Mouse (Mus musculus) activated CD4-positive, CD25-positive, alpha-beta regulatory T cell, adult 4 months (primary cell): ENCODE measurements around the gene Necab2. TPM values are rescaled to one million over a fixed set of nuclear protein-coding genes. Genes with fewer than 3 reads are reported as not detected.

Source experiments
- ATAC-seq: one replicate; pipeline ENCODE4 v1.8.0; 2017
- polyA plus RNA-seq, 2 experiments: library from polyadenylated mRNA; unstranded; fragments of 100-300 nt; shearing (Covaris generic); gene quantifications; one replicate each; pipeline ENCODE4 v1.2.1; 2017

The Necab2 gene
- not detected for polyA plus RNA-seq

DNA sequence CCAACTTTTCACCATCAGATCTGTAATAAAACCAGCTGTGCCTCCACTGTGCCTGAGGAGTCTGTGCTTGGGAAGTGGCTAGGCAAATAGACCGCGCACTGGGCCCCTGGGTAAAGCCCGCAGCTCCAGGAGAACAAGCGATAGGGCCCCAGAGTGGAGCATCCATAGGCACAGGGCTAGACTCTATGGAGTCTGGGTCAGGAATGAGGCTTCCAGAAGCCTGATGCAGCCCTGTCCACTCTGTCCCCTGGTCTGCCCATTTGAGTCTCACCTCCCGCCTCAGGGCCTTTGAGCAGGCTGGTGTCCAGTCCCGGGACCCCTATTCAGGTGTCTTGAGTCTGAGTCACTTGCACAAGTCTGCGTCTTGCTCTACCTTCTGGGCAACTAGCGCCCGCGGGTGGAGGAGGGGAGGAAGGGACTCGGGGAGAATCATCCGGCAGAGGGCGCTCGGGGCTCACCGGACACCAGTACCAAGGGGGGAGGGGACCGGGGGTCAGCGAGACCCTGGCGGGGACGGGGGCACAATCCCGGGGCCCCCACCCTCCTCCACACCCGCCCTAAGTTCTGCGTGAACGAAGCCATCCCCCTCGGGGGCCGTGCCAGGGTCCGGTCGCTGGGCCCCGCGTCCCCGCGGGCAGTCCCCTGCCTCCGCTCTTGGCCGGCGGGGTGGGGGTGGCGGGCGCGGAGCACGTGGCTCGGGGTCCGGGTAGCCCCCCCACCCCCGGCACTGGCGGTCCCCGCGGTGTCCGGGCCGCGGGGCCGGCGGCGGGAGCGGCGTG, at the start of gene Necab2:
Gene Necab2 (plus strand): TSS at position 509 of the 779 bp plus-strand sequence.
- no peak for ATAC-seq

DNA sequence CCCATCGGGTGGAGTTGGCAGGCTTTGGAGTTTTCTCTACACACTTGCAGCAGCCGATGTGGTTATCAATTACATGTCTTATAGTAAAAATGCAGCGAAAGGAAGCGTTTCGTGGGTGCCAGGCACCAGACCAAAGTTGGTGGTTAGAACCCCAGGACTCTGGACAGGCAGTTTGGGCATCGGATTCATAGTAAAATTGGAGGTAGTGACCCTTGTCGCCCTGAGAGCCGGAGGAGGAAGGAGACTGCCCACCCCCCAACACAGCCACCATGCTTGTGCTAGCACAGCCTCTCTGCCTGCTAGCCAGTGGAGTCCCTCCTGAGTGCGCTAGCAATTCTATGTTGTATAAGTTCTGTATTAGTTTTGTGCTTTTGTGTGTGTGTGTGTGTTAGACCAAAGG, 48.0 kb upstream of the Necab2 start:
- no peak for ATAC-seq

DNA sequence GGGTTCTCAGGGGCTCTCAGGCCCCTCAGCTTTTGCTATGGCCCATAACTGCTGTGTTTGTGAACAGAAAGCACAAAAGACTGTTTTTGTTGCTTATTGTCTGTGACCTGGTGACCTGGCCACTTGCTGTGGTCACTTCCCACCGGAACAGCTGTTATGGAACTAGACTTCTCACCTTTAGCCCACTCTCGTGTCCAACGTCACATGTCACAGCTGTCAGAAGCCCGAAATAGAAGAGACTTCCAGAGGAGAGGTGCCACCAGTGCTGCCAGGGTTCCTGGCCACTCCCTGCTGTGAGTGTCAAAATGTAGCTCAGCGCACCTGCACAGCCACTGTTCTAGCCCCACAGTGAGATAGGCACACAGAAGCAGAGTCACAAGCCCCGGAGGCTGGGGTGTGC, 47.3 kb upstream of the Necab2 start:
- no peak for ATAC-seq

DNA sequence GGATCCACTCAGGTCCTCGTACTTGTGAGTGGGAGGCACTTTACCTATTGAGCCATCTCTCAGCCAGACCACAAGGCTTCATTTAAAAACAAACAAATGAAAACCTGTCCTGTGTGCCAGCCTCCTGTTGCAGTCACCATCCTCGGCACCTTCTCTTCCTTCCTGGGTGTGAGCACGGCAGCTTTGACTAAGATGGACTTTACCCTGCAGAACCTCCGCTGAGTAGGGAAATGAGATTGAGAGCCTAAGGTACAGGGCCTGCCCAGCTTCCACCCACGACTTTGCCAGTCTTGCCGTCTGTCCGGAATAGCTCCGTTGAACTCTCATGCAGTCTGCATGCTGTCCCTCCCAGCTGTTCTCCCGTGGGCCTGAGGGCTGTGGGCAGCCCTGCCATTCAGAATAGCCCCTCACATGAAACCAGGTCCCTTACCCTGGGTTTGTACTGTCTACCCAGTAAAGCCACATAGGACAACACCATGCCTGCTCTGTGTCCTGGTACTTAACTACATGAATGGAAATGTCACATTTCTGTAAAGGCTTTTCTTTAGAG, 46.3 kb upstream of the Necab2 start:
- no peak for ATAC-seq

DNA sequence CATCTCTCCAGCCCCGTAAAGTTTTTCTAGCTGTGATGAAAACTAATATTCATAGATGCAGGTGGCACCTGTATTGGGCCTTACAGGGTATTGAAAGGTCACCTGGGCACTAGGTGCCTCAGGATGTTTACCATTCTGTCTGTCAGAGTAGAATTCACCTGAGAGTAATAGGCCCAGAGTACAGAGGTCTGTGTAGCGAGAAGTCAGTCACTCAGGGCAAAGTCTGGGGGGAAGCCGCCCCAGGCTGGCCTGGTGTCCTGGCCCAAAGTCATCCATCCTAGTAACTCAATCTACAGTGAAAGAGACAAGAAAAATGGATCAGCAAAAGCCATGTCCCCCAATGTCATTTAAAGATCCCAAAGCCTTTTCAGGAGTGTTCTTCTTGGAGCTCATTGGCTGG, 45.6 kb upstream of the Necab2 start:
- ATAC-seq, result no peak

DNA sequence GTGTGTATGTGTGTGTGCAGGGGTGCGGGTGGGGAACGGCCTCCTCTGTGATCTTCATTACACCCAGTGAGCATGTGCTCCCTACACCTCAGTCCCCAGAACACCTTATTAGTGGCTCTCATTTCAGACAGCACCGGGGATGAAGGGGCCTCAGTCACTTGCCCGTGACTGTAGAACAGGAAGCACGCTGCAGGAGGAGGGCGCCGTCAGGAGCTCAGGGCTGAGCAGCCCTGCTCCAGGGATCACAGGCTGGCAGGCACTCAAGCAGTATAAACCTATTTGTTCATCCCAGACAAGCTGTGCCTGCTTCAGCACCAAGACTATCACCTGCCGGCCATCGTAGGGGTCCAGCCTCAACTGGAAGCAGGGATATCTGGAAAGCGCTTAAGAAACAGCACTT, 42.6 kb upstream of the Necab2 start:
- ATAC-seq, result no peak

DNA sequence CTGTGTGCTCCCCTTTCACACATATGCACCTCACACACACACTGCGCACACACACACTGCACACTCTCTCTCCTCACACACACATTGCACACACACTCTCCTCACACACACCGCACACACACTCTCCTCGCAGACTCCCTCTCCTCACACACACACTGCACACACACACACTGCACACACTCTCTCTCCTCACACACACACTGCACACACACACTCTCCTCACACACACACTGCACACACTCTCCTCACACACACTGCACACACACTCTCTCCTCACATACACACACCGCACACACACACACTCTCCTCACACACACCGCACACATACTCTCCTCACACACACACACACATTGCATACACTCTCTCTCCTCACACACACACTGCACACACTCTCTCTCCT, 41.9 kb upstream of the Necab2 start:
- no peak for ATAC-seq

DNA sequence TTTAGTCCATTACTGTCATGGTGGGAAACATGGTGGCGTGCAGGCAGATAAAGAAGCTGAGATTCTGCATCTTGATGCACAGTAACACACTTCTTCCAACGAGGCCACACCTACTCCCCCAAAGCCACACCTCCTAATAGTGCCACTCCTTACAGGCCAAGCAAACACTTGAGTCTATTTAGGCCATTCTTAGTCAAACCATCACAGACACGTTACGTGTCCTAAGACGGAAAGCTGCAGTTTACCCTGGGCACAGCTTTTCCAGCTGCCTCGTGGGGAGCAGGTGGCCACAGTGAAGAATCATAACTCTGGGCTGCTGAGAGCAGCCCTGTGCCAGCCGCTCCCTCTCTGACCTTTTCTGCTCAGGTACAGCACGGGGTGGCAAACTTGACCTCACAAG, 38.2 kb upstream of the Necab2 start:
- no peak for ATAC-seq

DNA sequence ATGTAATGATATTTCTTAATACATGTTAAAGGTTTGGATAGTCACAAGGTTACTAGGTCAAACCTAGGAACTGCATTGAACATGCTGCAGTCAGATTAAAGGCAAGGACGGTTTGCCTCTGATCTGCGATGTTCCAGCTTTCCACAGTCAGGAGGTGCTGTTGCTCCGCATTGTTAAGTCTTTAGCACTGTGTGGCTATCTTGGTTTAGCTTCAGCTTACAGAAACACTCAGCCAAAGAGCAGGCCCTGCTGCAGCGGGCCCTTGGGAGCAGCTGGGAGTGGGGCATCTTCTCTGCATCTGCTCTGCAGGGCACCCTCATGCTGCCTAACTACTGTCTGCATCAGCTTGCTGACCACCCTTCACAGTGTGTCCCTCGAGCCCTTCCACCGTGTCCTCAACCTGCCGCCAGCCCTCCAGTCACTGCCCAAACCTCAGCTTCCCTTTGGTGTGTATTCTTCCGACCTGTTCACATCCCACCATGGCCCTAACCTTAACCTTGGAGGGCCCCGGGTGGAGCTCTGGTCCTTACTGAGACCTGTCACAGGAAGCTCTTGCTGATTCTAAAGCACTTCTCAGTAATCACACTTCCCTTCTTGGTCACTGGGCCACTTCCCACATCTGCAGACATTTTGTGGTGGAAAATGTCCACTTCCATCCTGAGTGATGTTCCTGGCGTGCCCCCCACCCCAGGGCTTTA, 34.3 kb upstream of the Necab2 start:
- peak; percentile 10 for ATAC-seq

DNA sequence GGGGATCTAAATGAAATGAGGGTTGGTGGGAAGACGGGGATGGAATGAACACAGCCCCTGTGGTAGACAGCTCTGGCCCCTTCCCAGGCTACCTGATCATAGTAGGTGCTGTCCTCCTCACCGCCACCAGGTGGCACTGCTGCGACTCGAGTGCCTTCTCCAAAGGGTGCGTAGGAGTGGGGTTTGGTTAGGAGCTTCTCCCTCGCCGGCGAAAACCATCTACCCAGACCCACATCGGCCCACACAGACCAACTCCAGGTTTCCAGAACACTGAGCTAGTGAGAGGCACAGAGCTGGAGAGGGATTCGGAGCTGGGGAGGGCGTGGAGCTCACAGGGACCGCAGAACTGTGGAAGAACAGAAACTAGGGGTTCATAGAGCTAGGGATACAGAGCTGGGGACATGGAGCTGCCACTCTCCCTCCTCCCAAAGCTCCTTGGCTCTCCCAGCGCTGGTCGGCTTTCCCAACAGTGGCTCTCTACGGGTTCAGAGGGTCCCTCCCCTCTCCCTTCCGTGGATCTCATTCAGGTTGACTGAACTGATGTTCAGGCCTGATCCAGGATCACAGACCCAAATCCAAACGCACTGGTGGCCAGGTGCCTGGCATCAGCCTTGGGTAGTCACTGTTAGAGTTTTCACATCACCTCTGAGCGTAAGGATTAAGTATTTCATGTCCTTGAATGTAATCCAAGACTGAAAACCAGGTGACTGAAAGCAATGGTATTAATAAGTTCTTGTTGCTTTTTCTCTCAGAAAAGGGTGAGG, 33.6 kb upstream of the Necab2 start:
- peak; percentile 84 for ATAC-seq

DNA sequence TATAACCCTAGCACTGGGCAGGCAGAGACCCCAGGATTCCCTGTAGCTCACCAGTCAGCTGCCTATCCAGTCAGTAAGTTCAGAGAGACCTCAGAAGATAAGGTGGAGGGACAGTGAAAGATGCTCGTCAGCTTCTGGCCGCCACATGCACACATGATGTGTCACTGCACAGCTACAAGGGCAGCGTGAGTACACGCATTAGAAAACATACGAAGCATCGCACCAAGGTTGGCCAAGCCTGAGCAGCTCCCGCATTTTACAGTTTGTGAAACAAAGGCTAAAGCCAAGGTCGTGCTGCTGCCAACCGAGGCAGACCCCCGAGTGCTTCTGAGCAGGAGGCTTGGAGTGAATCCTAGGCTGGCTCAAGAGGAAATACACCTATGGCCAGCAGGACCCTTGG, 32.9 kb upstream of the Necab2 start:
- ATAC-seq, result no peak

DNA sequence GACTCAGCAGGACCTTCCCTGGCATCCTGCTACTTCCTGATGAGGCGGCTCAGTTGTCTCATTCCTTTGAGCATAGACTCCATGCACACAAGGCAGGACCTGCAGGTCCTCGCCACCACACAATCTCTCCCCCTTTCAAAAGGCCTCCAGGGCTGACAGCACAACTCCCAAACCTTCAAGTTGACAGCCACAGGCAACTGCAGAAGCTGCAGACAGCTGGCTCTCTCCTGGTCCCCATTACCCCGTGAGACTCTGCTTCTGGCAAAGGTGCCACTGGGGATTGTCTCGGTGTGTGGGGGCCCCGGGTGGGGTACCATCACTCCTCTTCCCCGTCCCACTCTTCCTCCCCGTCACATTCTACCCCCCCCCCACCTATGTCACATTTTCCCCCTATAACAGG, 26.2 kb upstream of the Necab2 start:
- ATAC-seq, result no peak

DNA sequence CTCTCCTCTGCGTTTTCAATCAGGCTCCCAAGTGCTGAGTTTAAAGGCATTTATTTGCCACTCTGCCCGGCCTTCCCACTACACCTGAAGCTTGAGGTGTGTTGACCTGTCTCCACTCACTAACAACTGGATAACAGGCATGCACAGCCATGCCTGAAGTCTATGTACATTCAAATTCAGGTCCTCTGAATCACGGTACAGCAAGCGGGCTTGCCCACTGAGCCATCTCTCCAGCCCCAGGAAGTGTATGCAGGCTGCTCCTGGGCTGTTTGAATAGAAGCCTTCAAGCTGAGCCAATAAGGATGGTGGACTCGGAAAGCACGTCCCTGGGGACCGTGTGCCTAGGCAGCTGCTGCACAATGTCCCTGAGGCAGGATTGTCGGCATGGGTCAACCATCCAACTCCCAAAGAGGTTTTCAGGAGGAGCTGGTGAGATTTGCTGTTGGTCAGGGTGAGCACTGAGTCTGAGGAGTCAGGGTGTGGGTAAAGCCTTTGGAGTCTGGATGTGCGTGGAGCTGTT, 24.9 kb upstream of the Necab2 start:
- no peak for ATAC-seq

DNA sequence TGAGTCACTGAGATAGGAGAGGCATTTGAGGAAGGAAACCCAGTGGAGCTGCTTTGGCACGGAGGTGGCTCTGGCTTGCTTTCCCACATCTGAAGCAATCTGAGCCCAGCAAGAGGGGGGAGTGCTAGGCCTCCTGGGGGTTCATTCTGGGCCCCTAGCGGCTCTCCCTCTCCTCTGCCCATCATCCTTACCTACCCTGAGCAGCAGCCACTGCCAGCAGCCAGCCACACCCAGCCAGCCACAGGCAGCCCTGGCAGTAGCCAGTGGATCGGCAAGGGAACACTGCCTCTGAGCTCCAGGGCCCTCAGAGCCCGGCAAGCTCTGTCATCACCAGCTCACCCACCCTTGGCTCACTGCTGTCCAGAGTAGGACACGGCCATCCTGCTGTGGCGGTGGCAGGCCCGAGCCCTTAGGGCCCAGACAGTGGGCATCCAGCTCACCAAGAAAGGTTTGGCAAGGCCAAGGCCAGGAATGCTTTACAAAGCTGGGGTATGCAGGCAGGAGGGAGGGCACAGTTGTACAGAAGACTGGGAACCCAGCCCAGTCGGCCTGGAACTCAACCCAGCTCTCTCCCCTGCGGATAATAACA, 24.3 kb upstream of the Necab2 start:
- no peak for ATAC-seq

DNA sequence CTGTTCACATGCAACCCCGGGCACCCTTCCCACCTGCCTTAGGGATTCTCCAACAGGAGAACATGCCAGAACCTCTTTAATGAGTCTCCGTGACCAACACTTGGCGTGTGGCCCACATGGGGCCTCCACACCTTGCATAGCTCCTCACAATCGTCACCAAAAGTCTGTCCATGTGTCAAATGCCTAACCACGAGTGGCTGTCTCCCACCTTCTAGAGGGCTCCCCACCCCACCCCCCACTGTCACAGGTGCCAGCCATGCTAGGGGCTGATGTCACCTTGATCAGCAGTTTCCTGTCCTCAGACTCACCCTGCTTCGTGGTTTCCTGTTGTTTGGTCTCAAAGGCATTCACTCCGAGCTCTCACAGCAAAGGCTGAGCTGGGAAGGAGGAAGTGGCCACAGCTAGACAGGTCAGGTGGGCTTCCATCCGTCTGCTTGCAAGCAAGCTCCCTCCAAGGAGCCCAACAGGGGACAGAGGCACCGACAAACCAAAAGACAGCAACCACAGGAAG, 22.8 kb upstream of the Necab2 start:
- ATAC-seq, result peak; percentile 94

DNA sequence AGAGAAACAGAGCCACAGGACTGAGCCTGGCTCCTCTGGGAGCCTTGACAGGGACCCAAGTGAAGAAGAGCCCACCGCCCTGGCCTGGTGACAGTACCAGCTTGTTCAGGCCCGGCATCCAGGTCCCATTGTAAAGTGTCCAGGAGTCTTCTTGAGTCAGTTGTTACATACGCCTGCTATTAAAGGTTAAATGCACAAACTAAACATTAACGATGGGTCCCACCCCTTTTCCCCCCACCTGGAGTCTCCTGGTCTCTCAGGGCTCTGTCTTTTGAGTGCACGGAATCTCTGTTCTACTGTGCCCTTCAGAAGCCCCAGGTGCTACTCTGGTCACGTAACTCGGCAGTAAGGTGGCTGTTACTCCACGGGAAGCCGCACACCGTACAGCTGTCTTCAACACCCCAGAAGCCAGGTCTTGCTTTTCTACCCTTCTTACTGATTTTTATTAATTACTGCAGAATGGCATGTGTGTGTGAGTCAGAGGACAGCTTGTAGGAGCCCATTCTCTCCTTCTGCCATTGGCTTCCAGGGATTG, 22.3 kb upstream of the Necab2 start:
- ATAC-seq, result no peak

DNA sequence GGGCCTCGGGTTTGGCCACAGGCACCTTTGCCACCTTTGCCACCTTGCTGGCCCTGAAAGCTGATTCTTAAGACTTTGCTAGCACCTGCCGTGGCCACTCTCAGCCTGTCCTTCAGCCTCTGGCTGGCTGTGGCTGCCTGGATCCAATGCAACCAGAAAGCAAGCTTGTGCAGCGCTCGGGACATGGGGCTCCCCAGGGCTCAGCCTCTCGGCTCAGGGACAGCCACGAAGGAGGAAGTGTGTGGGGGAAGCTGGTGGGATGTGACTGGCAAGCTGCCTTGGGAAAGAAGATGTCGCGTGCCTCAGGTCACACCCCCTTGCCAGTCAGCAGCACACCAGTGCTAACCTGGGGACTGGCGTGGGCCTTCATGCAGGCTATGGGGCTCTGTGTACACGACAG, 21.8 kb upstream of the Necab2 start:
- ATAC-seq, result no peak

DNA sequence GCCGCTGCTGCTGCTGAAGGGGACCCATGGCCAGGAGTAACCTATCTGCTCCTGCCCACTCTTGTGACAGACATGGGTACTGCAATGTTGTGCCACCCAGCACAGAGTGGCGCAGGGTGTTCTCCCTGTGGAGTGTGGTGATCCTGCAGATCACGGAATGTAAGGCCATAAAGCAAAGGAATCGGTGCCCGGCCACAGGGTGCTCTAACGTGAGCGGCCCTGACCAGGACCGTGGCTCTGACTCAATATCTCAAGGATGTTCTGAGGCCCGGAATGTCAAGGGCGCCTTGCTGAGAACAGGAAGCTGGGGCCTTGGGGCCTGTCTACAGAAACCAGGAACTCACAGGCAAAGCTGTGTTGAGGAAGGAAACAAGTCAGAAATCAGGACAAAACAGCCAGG, 21.0 kb upstream of the Necab2 start:
- no peak for ATAC-seq

DNA sequence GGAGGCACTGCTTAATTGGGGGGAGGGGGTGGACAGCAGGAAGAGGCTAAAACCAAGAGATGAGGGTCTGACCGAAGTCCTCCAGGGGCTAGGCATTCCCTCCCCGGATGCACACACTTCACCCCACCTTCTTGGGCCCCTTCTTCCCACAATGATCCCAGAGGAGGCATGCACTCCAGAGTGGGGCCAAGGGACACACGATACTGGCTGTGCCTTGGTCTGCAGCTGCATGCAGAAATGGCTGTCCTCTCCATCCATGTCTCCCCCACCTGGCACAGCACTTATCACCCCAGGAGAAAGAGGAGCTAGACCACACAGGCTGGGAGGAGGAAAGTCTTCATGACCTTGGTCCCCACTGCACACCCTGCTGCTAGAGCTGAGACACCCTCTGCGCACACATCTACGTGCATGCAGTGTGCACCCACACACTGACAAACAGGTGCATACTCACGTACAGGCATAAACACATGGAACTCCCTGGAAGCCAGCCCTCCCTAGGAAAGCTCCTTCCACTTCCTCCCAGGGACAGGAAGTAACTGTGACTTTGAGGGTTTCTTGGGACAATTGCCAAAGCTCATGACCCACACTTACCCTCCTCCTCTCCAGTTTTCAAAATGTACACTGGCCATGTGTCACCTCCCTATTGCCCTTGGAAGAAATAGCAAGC, 20.3 kb upstream of the Necab2 start:
- no peak for ATAC-seq

DNA sequence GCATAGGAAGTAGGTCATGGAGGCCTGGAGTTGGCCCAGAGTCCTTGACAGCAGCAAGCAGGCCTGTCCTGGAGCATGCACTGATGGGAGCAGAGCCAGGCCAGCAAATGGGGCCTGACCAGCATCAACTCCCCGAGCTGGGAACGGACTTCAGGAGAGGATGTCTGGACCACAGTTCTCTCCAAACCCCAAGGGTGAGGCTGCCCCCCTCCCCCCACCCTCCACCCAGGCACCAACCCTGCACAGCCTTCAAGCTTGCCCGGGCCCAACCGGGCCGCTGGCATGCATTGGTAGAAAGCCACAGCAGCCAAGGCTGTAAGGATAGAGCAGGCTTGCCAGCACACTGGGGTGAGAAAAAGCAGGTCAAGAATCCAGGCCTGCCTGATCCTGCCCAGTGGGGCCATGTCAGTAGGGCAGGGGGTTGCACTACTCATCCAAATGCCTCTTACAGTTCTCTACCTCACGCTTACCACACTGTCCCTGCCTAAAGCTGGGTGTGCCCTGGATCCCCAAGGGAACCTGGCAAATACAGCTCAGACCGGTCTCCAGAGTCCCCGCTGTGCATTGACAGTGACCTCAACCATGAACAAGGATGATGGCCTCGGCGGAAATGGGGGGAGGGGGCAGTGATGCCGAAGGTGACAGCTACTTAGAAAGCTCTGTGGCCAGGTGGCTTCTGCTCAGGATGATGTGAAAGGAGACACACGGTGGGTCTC, 18.7 kb upstream of the Necab2 start:
- no peak for ATAC-seq

DNA sequence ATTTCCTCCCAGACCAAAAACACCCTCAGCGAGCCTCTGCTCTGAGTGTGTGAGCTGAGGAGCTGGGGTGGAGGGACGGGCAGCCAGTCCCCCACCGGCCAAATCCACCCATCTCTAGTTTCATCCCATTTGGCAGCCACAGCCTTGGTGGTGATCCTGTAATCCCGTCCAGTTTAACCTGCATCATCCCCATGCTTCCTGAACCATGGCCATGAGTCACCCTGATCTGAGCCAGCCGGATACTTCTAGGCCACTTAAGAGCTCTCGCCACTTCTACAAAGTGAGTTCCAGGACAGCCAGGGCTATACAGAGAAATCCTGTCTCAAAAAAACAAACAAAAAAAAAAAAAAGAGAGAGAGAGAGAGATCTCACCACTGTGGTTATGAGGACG, 18.2 kb upstream of the Necab2 start:
- ATAC-seq, result no peak
